Mouse (Mus musculus) kidney, adult 9 months (tissue): ENCODE measurements around the gene Tas2r110.

Experiments
- DNase-seq: peaks from one replicate; pipeline ENCODE4 v3.0.0; 2022

Tas2r110 gene

GRCm38 (mm10) chr6:132867708-132868107 lies at the start of gene Tas2r110:
Gene Tas2r110 (plus strand): TSS chr6:132868008.
- no peak for DNase-seq

GRCm38 (mm10) chr6:132846842-132847241 lies 21.0 kb upstream of the Tas2r110 start, which contains the start of gene Tas2r123:
Gene Tas2r123 (plus strand): TSS chr6:132847142.
- no peak for DNase-seq

GRCm38 (mm10) chr6:132855138-132855537 lies 12.7 kb upstream of the Tas2r110 start, which contains the start of gene Tas2r116:
Gene Tas2r116 (plus strand): TSS chr6:132855438.
- no peak for DNase-seq

DNA sequence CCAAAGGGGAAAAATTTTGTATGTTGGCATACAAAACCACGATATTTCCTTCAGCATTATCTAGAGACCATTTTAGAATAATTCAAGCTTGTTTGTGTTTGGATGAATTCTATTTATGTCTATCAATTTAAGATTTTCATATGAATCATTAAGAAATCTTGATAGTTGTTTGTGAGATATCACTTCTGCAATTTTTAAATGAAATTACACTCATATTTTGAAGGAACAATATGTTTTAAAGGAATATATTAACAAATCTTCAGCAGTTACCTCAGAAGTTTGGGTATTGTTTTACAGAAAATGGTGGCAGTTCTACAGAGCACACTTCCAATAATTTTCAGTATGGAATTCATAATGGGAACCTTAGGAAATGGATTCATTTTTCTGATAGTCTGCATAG lies 24.9 kb downstream of the Tas2r110 start, which contains the start of gene Tas2r113:
Tas2r113 (plus strand) TSS at position 301 of the 400 bp plus-strand sequence.
- DNase-seq, result no peak

GRCm38 (mm10) chr6:132909351-132909750 lies 41.5 kb downstream of the Tas2r110 start, which contains the start of gene Tas2r125:
Gene Tas2r125 (plus strand): TSS chr6:132909651.
- no peak for DNase-seq
